ENCODE assay signal across 20 mouse cellular contexts in genomic region chr2:33369453-33369852, GRCm38 (mm10). TPM values are rescaled to one million over a fixed set of nuclear protein-coding genes. Genes with fewer than 3 reads are reported as not detected.
A peak's percentile ranks its signal among the peaks of the same experiment; 100 is the strongest.
DNase-seq lines count a peak whose midpoint lies in the region; ATAC-seq lines count a peak whose summit lies in the region.
"Had no signal": no experiment of that assay in that cellular context is flagged by ENCODE, and none has a peak within 500 bp of the region (broad histone marks: within the 10 kb centered on the region; RNA-seq: fewer than 3 reads in every experiment).

No protein-coding gene starts in this region.

- no peaks in the 10 kb centered on the region for H3K9me3 ChIP-seq in intestine, embryonic 16.5 days (ENCODE audit: control insufficient read depth, low read length)
- H3K9me3 ChIP-seq in intestine, embryonic 15.5 days = no peaks in the 10 kb centered on the region
- H3K9me3 ChIP-seq in midbrain, embryonic 13.5 days = no peaks in the 10 kb centered on the region
- no peaks in the 10 kb centered on the region for H3K9me3 ChIP-seq in midbrain, embryonic 16.5 days (replicated peaks; ENCODE audit: control insufficient read depth, low read length, poor library complexity, severe bottlenecking)
- no peaks in the 10 kb centered on the region for H3K9me3 ChIP-seq in neural tube, embryonic 15.5 days (replicated peaks)
- H3K9me3 ChIP-seq in limb, embryonic 10.5 days (replicated peaks) = no peaks in the 10 kb centered on the region
- H3K9me3 ChIP-seq: forebrain, embryonic 13.5 days; kidney, embryonic 15.5 days; liver, embryonic 12.5 days; midbrain, embryonic 12.5 days had no signal

- no peak overlapping the region for H3K9ac ChIP-seq in intestine, embryonic 16.5 days (ENCODE audit: low read depth, low read length)
- H3K9ac ChIP-seq in intestine, embryonic 15.5 days = no peak overlapping the region
- 0 out of 2 replicates have a peak overlapping the region, but pooled peaks have one; percentile 16 for H3K9ac ChIP-seq in midbrain, embryonic 13.5 days (replicated peaks)
- H3K9ac ChIP-seq in midbrain, embryonic 16.5 days (ENCODE audit: low read depth, low read length) = no peak overlapping the region
- no peak overlapping the region; the same call in 1 of the 2 replicates for H3K9ac ChIP-seq in neural tube, embryonic 15.5 days (replicated peaks)
- H3K9ac ChIP-seq: liver, embryonic 12.5 days had no signal

- no peaks in the 10 kb centered on the region for H3K27me3 ChIP-seq in intestine, embryonic 16.5 days (replicated peaks; ENCODE audit: control insufficient read depth, insufficient read depth, low read length)
- H3K27me3 ChIP-seq in intestine, embryonic 15.5 days (replicated peaks) = no peaks in the 10 kb centered on the region
- H3K27me3 ChIP-seq in midbrain, embryonic 13.5 days = no peaks in the 10 kb centered on the region; the same call in 1 of the 2 replicates
- no peaks in the 10 kb centered on the region; the same call in 1 of the 2 replicates for H3K27me3 ChIP-seq in midbrain, embryonic 16.5 days (ENCODE audit: control insufficient read depth, insufficient read depth, low read depth, low read length)
- no peaks in the 10 kb centered on the region for H3K27me3 ChIP-seq in neural tube, embryonic 15.5 days (replicated peaks)
- H3K27me3 ChIP-seq in limb, embryonic 10.5 days (ENCODE audit: low read depth, poor library complexity, severe bottlenecking) = no peaks in the 10 kb centered on the region
- H3K27me3 ChIP-seq: forebrain, embryonic 13.5 days; kidney, embryonic 15.5 days had no signal

- no peaks in the 10 kb centered on the region for H3K36me3 ChIP-seq in intestine, embryonic 16.5 days (ENCODE audit: control insufficient read depth, insufficient read depth, low read length)
- no peaks in the 10 kb centered on the region for H3K36me3 ChIP-seq in intestine, embryonic 15.5 days
- H3K36me3 ChIP-seq in midbrain, embryonic 13.5 days = peaks cover 21% of the 10 kb centered on the region; the same call in 1 of the 2 replicates
- no peaks in the 10 kb centered on the region; the same call in 1 of the 2 replicates for H3K36me3 ChIP-seq in midbrain, embryonic 16.5 days (ENCODE audit: control insufficient read depth, insufficient read depth, low read length)
- H3K36me3 ChIP-seq in neural tube, embryonic 15.5 days = peaks cover 17% of the 10 kb centered on the region
- no peaks in the 10 kb centered on the region for H3K36me3 ChIP-seq in limb, embryonic 10.5 days
- H3K36me3 ChIP-seq: kidney, embryonic 15.5 days; liver, embryonic 12.5 days had no signal

- ATAC-seq in intestine, embryonic 16.5 days = no peak
- ATAC-seq in intestine, embryonic 15.5 days = no peak
- no peak for ATAC-seq in midbrain, embryonic 13.5 days
- ATAC-seq in midbrain, embryonic 16.5 days = no peak
- ATAC-seq in neural tube, embryonic 15.5 days (ENCODE audit: low FRiP score) = no peak
- ATAC-seq: activated CD4-positive, CD25-positive, alpha-beta regulatory T cell, adult 4 months; forebrain, embryonic 13.5 days; liver, embryonic 12.5 days had no signal

- no peak overlapping the region for H3K4me3 ChIP-seq in intestine, embryonic 16.5 days (ENCODE audit: low read length)
- no peak overlapping the region for H3K4me3 ChIP-seq in intestine, embryonic 15.5 days (replicated peaks)
- no peak overlapping the region for H3K4me3 ChIP-seq in midbrain, embryonic 13.5 days (replicated peaks)
- no peak overlapping the region for H3K4me3 ChIP-seq in midbrain, embryonic 16.5 days (ENCODE audit: low read depth, low read length)
- no peak overlapping the region for H3K4me3 ChIP-seq in neural tube, embryonic 15.5 days (replicated peaks)
- no peak overlapping the region for H3K4me3 ChIP-seq in limb, embryonic 10.5 days

- no peak for DNase-seq in B cell, adult 2 months
- no peak for DNase-seq in limb, embryonic 10.5 days (ENCODE audit: low spot score)
- DNase-seq: adrenal gland, adult 8-10 months; cerebellum, adult 8-10 months; cerebellum, postnatal 36 days; heart, postnatal 4 days; kidney, postnatal 4 days; lung, adult 18-20 months; lung, postnatal 10 days; thymus, adult 2 months had no signal

- WGBS in intestine, embryonic 16.5 days = 62% methylated on average over 3 of the region's 3 CpGs
- 62% methylated on average over 3 of the region's 3 CpGs for WGBS in intestine, embryonic 15.5 days
- 84% methylated on average over 3 of the region's 3 CpGs for WGBS in midbrain, embryonic 13.5 days
- WGBS in midbrain, embryonic 16.5 days = 73% methylated on average over 3 of the region's 3 CpGs
- WGBS in neural tube, embryonic 15.5 days = 73% methylated on average over 3 of the region's 3 CpGs
- WGBS in limb, embryonic 10.5 days = 77% methylated on average over 3 of the region's 3 CpGs

- peak overlapping the region; percentile 30 for H3K27ac ChIP-seq in intestine, embryonic 16.5 days (ENCODE audit: low read length)
- H3K27ac ChIP-seq in intestine, embryonic 15.5 days = no peak overlapping the region
- no peak overlapping the region for H3K27ac ChIP-seq in midbrain, embryonic 13.5 days
- H3K27ac ChIP-seq in midbrain, embryonic 16.5 days (ENCODE audit: low read length) = no peak overlapping the region
- H3K27ac ChIP-seq in neural tube, embryonic 15.5 days (replicated peaks) = no peak overlapping the region
- H3K27ac ChIP-seq in limb, embryonic 10.5 days = no peak overlapping the region
- H3K27ac ChIP-seq: kidney, embryonic 15.5 days; liver, embryonic 12.5 days had no signal

- peaks cover 27% of the 10 kb centered on the region for H3K4me1 ChIP-seq in intestine, embryonic 16.5 days (ENCODE audit: control insufficient read depth, insufficient read depth, low read length)
- H3K4me1 ChIP-seq in intestine, embryonic 15.5 days (replicated peaks) = peaks cover 24% of the 10 kb centered on the region
- peaks cover 46% of the 10 kb centered on the region for H3K4me1 ChIP-seq in midbrain, embryonic 13.5 days (replicated peaks)
- H3K4me1 ChIP-seq in midbrain, embryonic 16.5 days (ENCODE audit: control insufficient read depth, insufficient read depth, low read length) = peaks cover 25% of the 10 kb centered on the region
- H3K4me1 ChIP-seq in neural tube, embryonic 15.5 days = peaks cover 48% of the 10 kb centered on the region
- peaks cover 8% of the 10 kb centered on the region for H3K4me1 ChIP-seq in limb, embryonic 10.5 days

- peak overlapping the region; percentile 67; the same call in 1 of the 2 replicates for H3K4me2 ChIP-seq in intestine, embryonic 16.5 days (ENCODE audit: low read depth, low read length)
- H3K4me2 ChIP-seq in intestine, embryonic 15.5 days (replicated peaks) = no peak overlapping the region
- peak overlapping the region; percentile 74; the same call in 1 of the 2 replicates for H3K4me2 ChIP-seq in midbrain, embryonic 13.5 days (replicated peaks)
- H3K4me2 ChIP-seq in midbrain, embryonic 16.5 days (ENCODE audit: low read length) = no peak overlapping the region; the same call in 1 of the 2 replicates
- H3K4me2 ChIP-seq in neural tube, embryonic 15.5 days = peak overlapping the region; percentile 19; the same call in 1 of the 2 replicates

RNA-seq across cellular contexts. Expression of gene Ralgps1, which starts 1.8 kb away (rescaled TPM):
- 6.3 and 8.0 TPM in 2 replicates for polyA plus RNA-seq in intestine, embryonic 16.5 days (2015; fragmentation: Nextera tagmentation; extraction: Ambion mirVana)
- polyA plus RNA-seq in intestine, embryonic 15.5 days (2015; fragmentation: Nextera tagmentation; extraction: Ambion mirVana) = 5.5 and 6.7 TPM in 2 replicates
- 36.5 and 37.0 TPM in 2 replicates for polyA plus RNA-seq in midbrain, embryonic 13.5 days (2015; fragmentation: Nextera tagmentation; extraction: Ambion mirVana)
- 48.4 and 54.3 TPM in 2 replicates for polyA plus RNA-seq in midbrain, embryonic 16.5 days (2015; fragmentation: Nextera tagmentation; extraction: Ambion mirVana)
- 31.6 and 34.9 TPM in 2 replicates for polyA plus RNA-seq in neural tube, embryonic 15.5 days (2015; fragmentation: Nextera tagmentation; extraction: Ambion mirVana)
- polyA plus RNA-seq in limb, embryonic 10.5 days (2016; fragmentation: Nextera tagmentation; extraction: Ambion mirVana) = 2.4 and 3.8 TPM in 2 replicates

Comparison
In these comparisons a context has a peak if more than half of its experiments do, and no peak if none do; other contexts are left out.
1. H3K4me2 ChIP-seq: peak in intestine, embryonic 16.5 days (single experiment), midbrain, embryonic 13.5 days (single experiment) and neural tube, embryonic 15.5 days (single experiment); none in intestine, embryonic 15.5 days (single experiment) and midbrain, embryonic 16.5 days (single experiment).